Comparison of ENCODE assay signal across 8 mouse cellular contexts in the genomic region with DNA sequence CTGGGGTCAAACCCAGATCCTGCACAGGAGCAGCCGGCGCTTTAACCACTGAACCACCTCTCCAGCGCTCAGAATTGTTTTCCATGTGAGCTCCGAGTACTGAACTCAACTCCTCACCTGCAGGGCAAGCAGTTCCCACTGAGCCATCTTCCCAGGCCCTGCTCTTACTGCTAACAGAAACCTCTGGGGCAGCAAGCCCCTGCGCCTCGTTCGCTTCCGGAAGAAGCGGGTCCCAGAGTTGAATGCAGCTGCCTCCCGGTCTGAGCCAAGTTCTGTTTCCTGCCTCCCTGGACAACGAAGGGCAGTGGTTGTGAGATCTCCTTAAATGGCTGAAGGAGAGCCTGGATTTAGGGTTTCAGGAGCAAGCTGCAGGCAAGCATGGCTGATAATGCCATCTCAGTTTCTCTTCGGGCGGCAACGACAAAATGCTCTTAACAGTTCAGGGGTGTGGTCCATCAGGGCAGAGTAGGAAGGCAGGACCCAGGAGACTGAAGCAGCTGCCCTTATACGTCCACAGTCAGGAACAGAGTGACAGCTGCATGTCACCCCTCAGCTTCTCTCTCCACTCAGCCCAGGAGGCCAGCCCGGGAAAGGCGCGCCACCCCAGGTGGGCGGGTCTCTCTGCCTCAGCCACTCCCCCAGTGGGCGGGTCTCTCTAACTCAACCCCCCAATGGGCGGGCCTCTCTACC.
DNase-seq lines count a peak whose midpoint lies in the region; ATAC-seq lines count a peak whose summit lies in the region.

No protein-coding gene starts in this region.

- no peak; the same call in 1 of the 2 replicates for ATAC-seq in embryonic facial prominence, embryonic 13.5 days (ENCODE audit: insufficient number of reproducible peaks, insufficient read depth, low FRiP score, low TSS enrichment, low read depth)
- peak; percentile 88 for ATAC-seq in heart, embryonic 11.5 days (replicated peaks; ENCODE audit: insufficient number of reproducible peaks, low FRiP score, low TSS enrichment)
- ATAC-seq in kidney, embryonic 14.5 days (ENCODE audit: low FRiP score, low TSS enrichment), result peak; percentile 88

- H3K27me3 ChIP-seq in embryonic facial prominence, embryonic 13.5 days, result peaks cover 6% of the 10 kb centered on the region; the same call in 1 of the 2 replicates
- no peaks in the 10 kb centered on the region for H3K27me3 ChIP-seq in heart, embryonic 11.5 days (ENCODE audit: control insufficient read depth, insufficient read depth, low read length)
- no peaks in the 10 kb centered on the region for H3K27me3 ChIP-seq in kidney, embryonic 14.5 days (ENCODE audit: control insufficient read depth, insufficient read depth, low read length)

- H3K4me1 ChIP-seq in embryonic facial prominence, embryonic 13.5 days, result peaks cover 9% of the 10 kb centered on the region
- H3K4me1 ChIP-seq in heart, embryonic 11.5 days (ENCODE audit: control insufficient read depth, insufficient read depth, low read length), result peaks cover 8% of the 10 kb centered on the region; the same call in 1 of the 2 replicates
- 0 out of 2 replicates have a peak, but pooled peaks cover 7% of the 10 kb centered on the region for H3K4me1 ChIP-seq in kidney, embryonic 14.5 days (ENCODE audit: control insufficient read depth, insufficient read depth, low read length)

- no peak overlapping the region for H3K27ac ChIP-seq in embryonic facial prominence, embryonic 13.5 days
- peak overlapping the region; percentile 12; the same call in 1 of the 2 replicates for H3K27ac ChIP-seq in heart, embryonic 11.5 days (ENCODE audit: low read depth, low read length)
- H3K27ac ChIP-seq in kidney, embryonic 14.5 days (ENCODE audit: low read depth, low read length), result no peak overlapping the region

- peak overlapping the region; percentile 44 for H3K4me3 ChIP-seq in embryonic facial prominence, embryonic 13.5 days
- H3K4me3 ChIP-seq in heart, embryonic 11.5 days (ENCODE audit: low read depth, low read length), result peak overlapping the region; percentile 56
- H3K4me3 ChIP-seq in kidney, embryonic 14.5 days (ENCODE audit: low read length), result peak overlapping the region; percentile 40

- no peaks in the 10 kb centered on the region for H3K9me3 ChIP-seq in embryonic facial prominence, embryonic 13.5 days
- no peaks in the 10 kb centered on the region for H3K9me3 ChIP-seq in heart, embryonic 11.5 days (replicated peaks; ENCODE audit: control insufficient read depth, low read length)
- H3K9me3 ChIP-seq in kidney, embryonic 14.5 days (ENCODE audit: control insufficient read depth, low read length), result no peaks in the 10 kb centered on the region

- 9% methylated on average over 21 of the region's 21 CpGs for WGBS in embryonic facial prominence, embryonic 13.5 days
- 4% methylated on average over 21 of the region's 21 CpGs for WGBS in heart, embryonic 11.5 days (ENCODE audit: insufficient replicate concordance)
- WGBS in kidney, embryonic 14.5 days, result 11% methylated on average over 20 of the region's 21 CpGs

- H3K9ac ChIP-seq in embryonic facial prominence, embryonic 13.5 days, result peak overlapping the region; percentile 64
- H3K9ac ChIP-seq in heart, embryonic 11.5 days (ENCODE audit: low read depth, low read length), result peak overlapping the region; percentile 75
- peak overlapping the region; percentile 34; the same call in 1 of the 2 replicates for H3K9ac ChIP-seq in kidney, embryonic 14.5 days (ENCODE audit: low read depth, low read length)

- DNase-seq in A20 (ENCODE audit: low read depth, low spot score), result peak; percentile 89
- DNase-seq in NIH3T3 (ENCODE audit: low read depth), result peak; percentile 30
- peak; percentile 80 for DNase-seq in lung, postnatal 14 days
- DNase-seq in retina, embryonic 14.5 days (ENCODE audit: low spot score), result peak; percentile 79
- peak; percentile 67 to 76 for DNase-seq in urinary bladder, postnatal 4 days (ENCODE audit: low spot score in 2 of 2)

- peak overlapping the region; percentile 64 for H3K4me2 ChIP-seq in embryonic facial prominence, embryonic 13.5 days
- peak overlapping the region; percentile 93 for H3K4me2 ChIP-seq in heart, embryonic 11.5 days
- H3K4me2 ChIP-seq in kidney, embryonic 14.5 days (replicated peaks; ENCODE audit: low read depth, low read length), result peak overlapping the region; percentile 79

- H3K36me3 ChIP-seq in embryonic facial prominence, embryonic 13.5 days, result no peaks in the 10 kb centered on the region
- H3K36me3 ChIP-seq in heart, embryonic 11.5 days (ENCODE audit: control insufficient read depth, insufficient read depth, low read length), result no peaks in the 10 kb centered on the region
- H3K36me3 ChIP-seq in kidney, embryonic 14.5 days (ENCODE audit: control insufficient read depth, insufficient read depth, low read length), result no peaks in the 10 kb centered on the region

Comparison
In these comparisons a context has a peak if more than half of its experiments do, and no peak if none do; other contexts are left out.
1. DNase-seq: peak in every context shown above with its lines; median percentile 89 in A20; 80 in lung, postnatal 14 days; 79 in retina, embryonic 14.5 days; 72 in urinary bladder, postnatal 4 days; 30 in NIH3T3.